Mouse (Mus musculus) lung, postnatal 0 days (tissue): ENCODE data around the gene Ccnk. TPM values are rescaled to one million over a fixed set of nuclear protein-coding genes. Genes with fewer than 3 reads are reported as not detected.
A peak's percentile ranks its signal among the peaks of the same experiment; 100 is the strongest.

Source experiments
- ATAC-seq: fragments of 200-750 bp; cut with Nextera tagmentation; 2 replicates; pipeline ENCODE4 v1.8.0; 2017; ENCODE audit warnings: moderate library complexity
- DNase-seq: peaks from one replicate; pipeline ENCODE4 v3.0.0-alpha.2; 2016; ENCODE audit warnings: low spot score
- H3K27ac ChIP-seq: fragments of 300-500 bp; sonication (generic); 2 replicates; pipeline ENCODE4 v1.5.1; 2014; ENCODE audit warnings: antibody characterized with exemption, mild to moderate bottlenecking, low read length, mixed read lengths
- H3K27me3 ChIP-seq: fragments of 300-500 bp; sonication (generic); replicated peaks from 2 replicates; pipeline ENCODE4 v1.6.1; 2014; ENCODE audit warnings: low read length, mixed read lengths; ENCODE audit not compliant: insufficient read depth
- H3K36me3 ChIP-seq: fragments of 300-500 bp; sonication (generic); 2 replicates; pipeline ENCODE4 v1.6.1; 2014; ENCODE audit warnings: low read length, mixed read lengths; ENCODE audit not compliant: insufficient read depth
- H3K4me1 ChIP-seq: fragments of 300-500 bp; sonication (generic); 2 replicates; pipeline ENCODE4 v1.6.1; 2014; ENCODE audit warnings: antibody characterized with exemption, low read depth, low read length, mixed read lengths; ENCODE audit not compliant: insufficient read depth
- H3K4me2 ChIP-seq: fragments of 300-500 bp; sonication (generic); replicated peaks from 2 replicates; pipeline ENCODE4 v1.6.1; 2014; ENCODE audit warnings: low read depth, mild to moderate bottlenecking, low read length, moderate library complexity, mixed read lengths
- H3K4me3 ChIP-seq: fragments of 300-500 bp; sonication (generic); 2 replicates; pipeline ENCODE4 v1.5.1; 2014; ENCODE audit warnings: low read depth, low read length
- H3K9ac ChIP-seq: fragments of 300-500 bp; sonication (generic); replicated peaks from 2 replicates; pipeline ENCODE4 v1.6.1; 2014; ENCODE audit warnings: low read depth, mild to moderate bottlenecking
- H3K9me3 ChIP-seq: fragments of 300-500 bp; sonication (generic); 2 replicates; pipeline ENCODE4 v1.6.1; 2016; ENCODE audit warnings: low read length, mixed read lengths
- CTCF ChIP-seq: IDR thresholded peaks from 2 replicates; pipeline ENCODE4 v1.5.1; 2016; ENCODE audit warnings: antibody characterized with exemption, mild to moderate bottlenecking
- EP300 ChIP-seq: IDR thresholded peaks from 2 replicates; pipeline ENCODE4 v1.6.1; 2016; ENCODE audit warnings: antibody characterized with exemption, mild to moderate bottlenecking, control low read depth
- WGBS: fragments of 180-500 bp; shearing (Covaris S2); extraction: QIAGEN DNeasy Blood & Tissue Kit; methylation state at CpG from one replicate; pipeline ENCODE4 v1.1.7; 2014; 5-methylcytosine and 5-hydroxymethylcytosine counted together
- polyA plus RNA-seq: library from polyadenylated mRNA; unstranded; fragments of >200 nt; fragmentation: Nextera tagmentation; extraction: Ambion mirVana; gene quantifications from 2 replicates; pipeline ENCODE4 v1.2.1, GENCODE M21; 2015

The Ccnk gene
- polyA plus RNA-seq, 1 experiment from 2014 or later = 2.0 TPM

DNA sequence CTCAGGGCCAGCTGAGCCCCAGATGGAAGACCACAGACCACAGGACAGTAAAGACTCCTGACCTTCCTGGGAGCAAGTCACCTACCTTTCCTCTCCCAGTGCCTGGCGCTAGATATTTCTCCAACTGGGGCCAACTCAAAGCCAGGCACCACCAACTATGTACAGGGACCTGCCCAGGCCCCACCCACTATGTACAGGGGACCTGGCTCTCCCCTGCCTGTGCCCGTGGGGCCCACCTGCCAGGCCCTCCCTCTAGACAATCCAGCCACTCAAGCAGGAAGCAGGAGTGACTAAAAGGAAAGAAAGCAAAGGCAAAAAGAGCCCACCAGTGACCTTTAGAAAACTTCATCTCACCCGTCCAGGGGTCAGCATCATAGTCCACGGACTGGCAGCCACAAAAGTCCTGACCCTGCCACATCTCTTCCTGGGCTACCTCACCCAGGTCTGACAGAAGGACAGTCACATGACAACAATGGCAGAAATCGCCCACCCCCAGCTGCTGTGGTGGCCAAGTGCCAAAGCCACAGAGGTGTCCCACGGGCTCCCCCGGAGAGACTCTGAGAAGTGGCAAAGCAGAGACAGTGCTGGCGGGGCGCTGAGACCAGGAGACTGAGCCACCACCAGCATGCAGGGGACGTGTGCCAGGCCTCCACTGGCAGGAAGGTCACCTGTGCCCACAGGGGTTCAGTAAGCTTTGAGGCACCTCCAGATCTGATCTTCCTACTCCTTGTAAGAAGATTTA is 67.6 kb downstream of the Ccnk start:
- Histone ChIP-seq H3K9me3 (no peaks in the 10 kb centered on the region), H3K36me3 (no peaks in the 10 kb centered on the region), H3K27ac (no peak overlapping the region), H3K4me1 (peaks cover 24% of the 10 kb centered on the region), H3K27me3 (no peaks in the 10 kb centered on the region), H3K9ac (no peak overlapping the region), H3K4me2 (no peak overlapping the region), H3K4me3 (no peak overlapping the region)
- DNase-seq = no peak
- WGBS = 63% methylated on average over 10 of the region's 10 CpGs
- TF ChIP-seq CTCF (no peak), EP300 (no peak)
- ATAC-seq = no peak

DNA sequence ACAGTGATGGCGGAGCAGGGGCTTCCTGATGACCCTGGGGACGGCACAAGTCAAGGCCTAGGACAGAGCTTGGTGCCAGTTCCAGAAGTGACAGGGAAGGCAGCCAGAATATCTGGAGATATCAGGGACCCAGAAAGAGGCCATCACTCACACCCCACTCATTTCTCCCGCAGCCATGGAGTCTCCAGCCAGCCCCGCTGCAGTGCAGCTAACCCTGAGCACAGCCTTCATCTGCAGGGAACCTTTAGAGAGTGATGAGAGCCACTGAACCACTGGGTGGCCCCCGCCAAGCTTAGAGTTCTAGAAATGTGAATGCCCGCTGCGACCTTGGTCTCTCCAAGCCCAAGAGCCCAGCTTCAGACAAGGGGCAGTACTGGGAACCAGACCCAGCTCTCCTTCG is 69.6 kb downstream of the Ccnk start:
- Histone ChIP-seq H3K9ac (no peak overlapping the region), H3K4me1 (peaks cover 24% of the 10 kb centered on the region), H3K9me3 (no peaks in the 10 kb centered on the region), H3K27ac (no peak overlapping the region), H3K36me3 (no peaks in the 10 kb centered on the region), H3K4me2 (peak overlapping the region; percentile 25), H3K27me3 (no peaks in the 10 kb centered on the region), H3K4me3 (no peak overlapping the region)
- TF ChIP-seq CTCF (no peak), EP300 (no peak)
- 84% methylated on average over 8 of the region's 8 CpGs for WGBS
- DNase-seq = no peak
- no peak for ATAC-seq

DNA sequence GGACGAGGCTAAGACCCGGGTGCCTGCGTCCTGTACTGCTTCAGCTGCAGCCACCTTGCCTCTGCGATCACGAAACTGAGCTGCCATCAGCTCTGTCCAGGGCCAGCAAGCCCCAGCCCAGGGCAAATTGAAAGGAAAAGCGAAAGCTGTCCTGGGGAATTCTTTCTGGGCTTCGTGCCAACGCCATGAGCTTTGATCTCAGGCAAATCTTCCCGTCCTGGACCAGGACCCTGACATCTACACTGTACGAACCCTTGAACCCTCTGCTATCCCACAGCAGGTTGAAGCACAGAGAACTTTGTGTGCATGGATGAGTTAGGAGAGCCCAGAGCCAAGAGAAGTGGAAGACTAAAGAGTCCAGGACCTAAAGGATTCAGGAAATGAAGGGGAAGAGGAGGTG is 70.1 kb downstream of the Ccnk start:
- no peak overlapping the region for H3K27ac ChIP-seq
- ATAC-seq (peak; percentile 52), DNase-seq (peak; percentile 71)
- no peak overlapping the region for H3K9ac ChIP-seq
- 19% methylated on average over 9 of the region's 10 CpGs for WGBS
- no peaks in the 10 kb centered on the region for H3K36me3 ChIP-seq
- peak overlapping the region; percentile 25 for H3K4me2 ChIP-seq
- TF ChIP-seq EP300 (no peak), CTCF (no peak)
- H3K4me3 ChIP-seq = no peak overlapping the region
- H3K4me1 ChIP-seq = peaks cover 21% of the 10 kb centered on the region
- H3K9me3 ChIP-seq = no peaks in the 10 kb centered on the region
- no peaks in the 10 kb centered on the region for H3K27me3 ChIP-seq

DNA sequence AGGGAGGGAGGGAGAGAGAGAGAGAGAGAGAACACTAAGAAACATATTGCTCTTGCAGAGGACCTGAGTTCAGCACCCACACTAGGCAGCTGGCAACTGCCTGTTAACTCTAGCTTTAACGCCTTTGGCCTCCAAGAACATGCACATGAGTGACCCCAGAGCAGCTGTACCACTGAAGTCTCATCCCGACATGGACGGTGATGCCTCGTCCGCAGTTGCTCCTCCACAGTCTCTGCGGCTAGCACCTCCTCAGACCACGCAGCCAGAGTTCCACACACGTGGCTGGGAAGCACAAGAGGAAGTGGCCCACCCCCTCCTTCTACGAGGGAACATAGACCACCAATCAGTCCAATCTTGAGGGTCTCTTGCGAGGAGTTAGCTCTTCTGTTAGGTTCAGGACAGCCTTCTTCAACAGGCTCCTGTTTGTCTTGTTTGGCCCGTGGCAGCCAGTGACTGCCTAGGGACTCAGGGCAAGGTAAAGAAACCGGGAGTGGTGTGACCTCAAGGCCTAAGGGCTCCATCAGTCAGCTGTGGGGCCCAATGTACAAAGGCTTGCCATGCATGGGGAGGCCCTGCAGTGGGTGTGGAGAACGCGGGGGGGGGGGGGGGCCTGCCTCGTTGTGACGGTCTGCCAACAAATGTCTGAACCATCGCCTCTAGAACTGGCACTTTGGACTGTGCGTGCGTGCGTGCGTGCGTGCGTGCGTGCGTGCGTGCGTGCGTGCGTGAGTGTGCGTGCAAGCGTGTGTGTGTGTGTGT is 71.8 kb downstream of the Ccnk start:
- DNase-seq (no peak), ATAC-seq (no peak)
- peaks cover 9% of the 10 kb centered on the region; the same call in 1 of the 2 replicates for H3K4me1 ChIP-seq
- no peaks in the 10 kb centered on the region for H3K9me3 ChIP-seq
- no peak overlapping the region for H3K4me3 ChIP-seq
- TF ChIP-seq EP300 (no peak), CTCF (no peak)
- H3K36me3 ChIP-seq = no peaks in the 10 kb centered on the region
- no peaks in the 10 kb centered on the region for H3K27me3 ChIP-seq
- no peak overlapping the region for H3K9ac ChIP-seq
- H3K4me2 ChIP-seq = no peak overlapping the region
- 80% methylated on average over 31 of the region's 31 CpGs for WGBS
- H3K27ac ChIP-seq = no peak overlapping the region

DNA sequence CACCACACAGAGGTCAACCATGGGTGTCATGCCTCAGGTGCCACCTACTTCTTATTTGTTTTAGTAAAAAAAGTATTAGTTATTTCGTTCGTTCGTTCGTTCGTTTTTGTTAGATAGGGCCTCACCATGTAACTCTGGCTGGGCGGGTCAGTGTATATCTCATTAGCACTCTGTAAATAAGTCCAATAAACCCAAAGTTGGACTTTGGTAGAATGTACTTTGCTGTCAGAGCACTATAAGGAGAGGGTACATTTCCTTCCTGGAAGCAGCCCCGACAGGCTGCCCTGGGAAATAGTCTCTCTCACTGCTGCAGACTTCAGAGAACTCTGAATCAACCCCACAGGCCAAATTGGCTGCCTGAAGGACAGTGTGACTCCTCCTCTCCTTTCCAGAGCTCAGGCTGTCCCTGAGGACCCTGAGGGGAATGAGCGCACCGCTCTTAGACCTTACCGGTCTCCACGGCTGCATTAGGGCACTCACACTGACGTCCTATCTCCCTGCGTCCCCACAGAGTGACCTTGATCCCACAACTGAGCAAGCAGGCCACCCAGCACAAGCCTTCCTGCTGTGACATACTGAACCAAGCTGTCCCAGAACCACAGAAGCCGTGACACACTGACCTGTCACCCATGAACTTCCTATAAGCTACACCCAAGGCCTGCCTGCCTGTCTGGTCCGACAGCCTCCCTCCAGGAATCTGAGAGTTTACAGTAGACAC is 72.6 kb downstream of the Ccnk start:
- H3K4me3 ChIP-seq = no peak overlapping the region
- ATAC-seq = peak; percentile 12; the same call in 1 of the 2 replicates
- H3K9me3 ChIP-seq = no peaks in the 10 kb centered on the region
- no peak for DNase-seq
- WGBS = 67% methylated on average over 15 of the region's 15 CpGs
- no peaks in the 10 kb centered on the region for H3K36me3 ChIP-seq
- H3K27me3 ChIP-seq = no peaks in the 10 kb centered on the region
- H3K27ac ChIP-seq = no peak overlapping the region
- H3K4me2 ChIP-seq = no peak overlapping the region
- peaks cover 9% of the 10 kb centered on the region; the same call in 1 of the 2 replicates for H3K4me1 ChIP-seq
- TF ChIP-seq CTCF (no peak), EP300 (no peak)
- H3K9ac ChIP-seq = no peak overlapping the region

Other genes with a start within 250 kb of the Ccnk start
- 0.44 and 0.46 TPM in 2 replicates for gene Bcl11b, start 176.0 kb upstream of the Ccnk start, polyA plus RNA-seq
- gene Setd3, start 265 bp upstream of the Ccnk start, polyA plus RNA-seq = 60.3 and 71.9 TPM in 2 replicates
- gene Ccdc85c, start 95.8 kb downstream of the Ccnk start, polyA plus RNA-seq = 4.1 and 4.5 TPM in 2 replicates
- gene Hhipl1, start 126.7 kb downstream of the Ccnk start, polyA plus RNA-seq = 0.35 and 0.57 TPM in 2 replicates
- 1.0 and 1.3 TPM in 2 replicates for gene Cyp46a1, start 154.8 kb downstream of the Ccnk start, polyA plus RNA-seq
- 55.0 and 68.7 TPM in 2 replicates for gene Eml1, start 191.4 kb downstream of the Ccnk start, polyA plus RNA-seq